Mouse (Mus musculus): ENCODE measurements at regions not wholly inside any gene's neighbourhood (a gene's known extent, or its start where the extent isn't known, plus 50 kb on each side); places are given as distances from the start of the nearest gene placed in this dataset.

- peak; percentile 79 for DNase-seq (ENCODE audit: low read depth, low spot score)
Observed at GRCm38 (mm10) chr7:55710872-55711558, 57.0 kb upstream of the Siglech start.

All from ES-CJ7 (cell line).